Mouse (Mus musculus) kidney, embryonic 14.5 days (tissue): Measurements from ENCODE around the gene Ssna1. TPM values are rescaled to one million over a fixed set of nuclear protein-coding genes. Genes with fewer than 3 reads are reported as not detected.
"Not testable (repeated sequence)": the region's sequence is repeated elsewhere in the genome, so short reads cannot be mapped to it uniquely, and the experiment has no call there.

ENCODE experiments used
- ATAC-seq: fragments of 200-750 bp; cut with Nextera tagmentation; 2 replicates; pipeline ENCODE4 v1.8.0; 2017; ENCODE audit warnings: moderate number of reproducible peaks, mild to moderate bottlenecking, moderate TSS enrichment, moderate library complexity; ENCODE audit not compliant: low FRiP score, low TSS enrichment
- H3K27ac ChIP-seq: fragments of 300-500 bp; sonication (generic); 2 replicates; pipeline ENCODE4 v1.5.1; 2014; ENCODE audit warnings: low read depth, mild to moderate bottlenecking, low read length, moderate library complexity, mixed read lengths
- H3K27me3 ChIP-seq: fragments of 300-500 bp; sonication (generic); 2 replicates; pipeline ENCODE4 v1.6.1; 2014; ENCODE audit warnings: mild to moderate bottlenecking, low read length; ENCODE audit not compliant: control insufficient read depth, insufficient read depth
- H3K36me3 ChIP-seq: fragments of 300-500 bp; sonication (generic); 2 replicates; pipeline ENCODE4 v1.6.1; 2014; ENCODE audit warnings: low read length, mixed read lengths; ENCODE audit not compliant: control insufficient read depth, insufficient read depth
- H3K4me1 ChIP-seq: fragments of 300-500 bp; sonication (generic); 2 replicates; pipeline ENCODE4 v1.6.1; 2014; ENCODE audit warnings: low read length, mixed read lengths; ENCODE audit not compliant: control insufficient read depth, insufficient read depth
- H3K4me2 ChIP-seq: fragments of 300-500 bp; sonication (generic); replicated peaks from 2 replicates; pipeline ENCODE4 v1.6.1; 2014; ENCODE audit warnings: low read depth, mild to moderate bottlenecking, low read length
- H3K4me3 ChIP-seq: fragments of 300-500 bp; sonication (generic); 2 replicates; pipeline ENCODE4 v1.5.1; 2014; ENCODE audit warnings: mild to moderate bottlenecking, low read length
- H3K9ac ChIP-seq: fragments of 300-500 bp; sonication (generic); 2 replicates; pipeline ENCODE4 v1.6.1; 2014; ENCODE audit warnings: low read depth, mild to moderate bottlenecking, low read length, moderate library complexity
- H3K9me3 ChIP-seq: fragments of 300-500 bp; sonication (generic); 2 replicates; pipeline ENCODE4 v1.6.1; 2016; ENCODE audit warnings: low read length; ENCODE audit not compliant: control insufficient read depth
- WGBS: fragments of 180-500 bp; shearing (Covaris S2); extraction: QIAGEN DNeasy Blood & Tissue Kit; methylation state at CpG from one replicate; pipeline ENCODE4 v1.1.7; 2014; 5-methylcytosine and 5-hydroxymethylcytosine counted together
- polyA plus RNA-seq: library from polyadenylated mRNA; unstranded; fragments of >200 nt; fragmentation: Nextera tagmentation; extraction: Ambion mirVana; gene quantifications from 2 replicates; pipeline ENCODE4 v1.2.1, GENCODE M21; 2014

Gene Ssna1
- polyA plus RNA-seq, 1 experiment from 2014 or later: 212 TPM

GRCm38 (mm10) chr2:25256443-25257109 is 15.7 kb downstream of the Ssna1 start:
- H3K4me2 ChIP-seq: peak overlapping the region; percentile 95
- H3K27me3 ChIP-seq, H3K9me3 ChIP-seq, H3K36me3 ChIP-seq, H3K27ac ChIP-seq, ATAC-seq: not testable (repeated sequence)
- peaks cover 12% of the 10 kb centered on the region for H3K4me1 ChIP-seq
- H3K9ac ChIP-seq: peak overlapping the region; percentile 73; the same call in 1 of the 2 replicates
- peak overlapping the region; percentile 87 for H3K4me3 ChIP-seq
- WGBS: 61% methylated on average over 10 of the region's 12 CpGs

GRCm38 (mm10) chr2:25255284-25255779 is 16.9 kb downstream of the Ssna1 start, which contains the start of gene Tmem203:
TSS of gene Tmem203 (plus strand) at chr2:25255439.
- Histone ChIP-seq H3K27ac (peak within 1 kb of the TSS; percentile 63), H3K9ac (peak within 1 kb of the TSS; percentile 73), H3K27me3 (no peaks in the 10 kb centered on the region), H3K9me3 (no peaks in the 10 kb centered on the region), H3K36me3 (peaks cover 19% of the 10 kb centered on the region), H3K4me1 (peaks cover 12% of the 10 kb centered on the region), H3K4me2 (peak within 1 kb of the TSS; percentile 95), H3K4me3 (peak within 1 kb of the TSS; percentile 87)
- ATAC-seq: peak; percentile 92
- under 1% methylated on average over 39 of the region's 39 CpGs for WGBS

GRCm38 (mm10) chr2:25252331-25252730 is 19.9 kb downstream of the Ssna1 start:
- H3K4me1 ChIP-seq: peaks cover 12% of the 10 kb centered on the region
- 97% methylated on average over 1 of the region's 1 CpGs for WGBS
- peaks cover 45% of the 10 kb centered on the region for H3K36me3 ChIP-seq
- ATAC-seq: no peak
- H3K27ac ChIP-seq: no peak overlapping the region
- H3K9ac ChIP-seq: no peak overlapping the region
- H3K27me3 ChIP-seq: no peaks in the 10 kb centered on the region
- H3K4me2 ChIP-seq: no peak overlapping the region
- no peak overlapping the region for H3K4me3 ChIP-seq
- no peaks in the 10 kb centered on the region for H3K9me3 ChIP-seq

GRCm38 (mm10) chr2:25246183-25247072 is 25.8 kb downstream of the Ssna1 start, which contains the start of gene AL732309.1:
TSS of gene AL732309.1 (minus strand) at chr2:25246863.
- 88% methylated on average over 10 of the region's 10 CpGs for WGBS
- peaks cover 50% of the 10 kb centered on the region for H3K36me3 ChIP-seq
- ATAC-seq: no peak

GRCm38 (mm10) chr2:25244144-25244543 is 28.1 kb downstream of the Ssna1 start:
- H3K4me2 ChIP-seq: no peak overlapping the region
- no peak overlapping the region for H3K9ac ChIP-seq
- 91% methylated on average over 4 of the region's 4 CpGs for WGBS
- no peak overlapping the region for H3K27ac ChIP-seq
- H3K36me3 ChIP-seq: peaks cover 30% of the 10 kb centered on the region
- H3K4me3 ChIP-seq: no peak overlapping the region
- no peaks in the 10 kb centered on the region for H3K9me3 ChIP-seq
- ATAC-seq: no peak
- peaks cover 12% of the 10 kb centered on the region; the same call in 1 of the 2 replicates for H3K4me1 ChIP-seq
- peaks cover 10% of the 10 kb centered on the region; the same call in 1 of the 2 replicates for H3K27me3 ChIP-seq

More at GRCm38 (mm10) chr2:25246183-25247072, 25.8 kb downstream of the Ssna1 start, which contains the start of gene AL732309.1:
- no peaks in the 10 kb centered on the region for H3K9me3 ChIP-seq
- H3K4me1 ChIP-seq: peaks cover 7% of the 10 kb centered on the region; the same call in 1 of the 2 replicates
- H3K9ac ChIP-seq: no peak within 1 kb of the TSS
- H3K27me3 ChIP-seq: peaks cover 10% of the 10 kb centered on the region; the same call in 1 of the 2 replicates
- H3K4me3 ChIP-seq: no peak within 1 kb of the TSS
- no peak within 1 kb of the TSS for H3K4me2 ChIP-seq
- H3K27ac ChIP-seq: no peak within 1 kb of the TSS

GRCm38 (mm10) chr2:25243342-25243741 is 28.9 kb downstream of the Ssna1 start:
- Histone ChIP-seq H3K9me3 (no peaks in the 10 kb centered on the region), H3K36me3 (peaks cover 22% of the 10 kb centered on the region), H3K4me3 (no peak overlapping the region), H3K9ac (no peak overlapping the region), H3K27ac (no peak overlapping the region), H3K27me3 (peaks cover 10% of the 10 kb centered on the region; the same call in 1 of the 2 replicates), H3K4me2 (no peak overlapping the region), H3K4me1 (peaks cover 12% of the 10 kb centered on the region; the same call in 1 of the 2 replicates)
- ATAC-seq: no peak
- 69% methylated on average over 8 of the region's 8 CpGs for WGBS

- WGBS: 1% methylated on average over 45 of the region's 59 CpGs
- Histone ChIP-seq H3K4me3 (peak within 1 kb of the TSS; percentile 53), H3K27ac (peak within 1 kb of the TSS; percentile 8; the same call in 1 of the 2 replicates), H3K4me2 (peak within 1 kb of the TSS; percentile 93), H3K9me3 (no peaks in the 10 kb centered on the region), H3K9ac (peak within 1 kb of the TSS; percentile 67), H3K4me1 (peaks cover 12% of the 10 kb centered on the region; the same call in 1 of the 2 replicates), H3K36me3 (peaks cover 12% of the 10 kb centered on the region), H3K27me3 (peaks cover 10% of the 10 kb centered on the region; the same call in 1 of the 2 replicates)
- ATAC-seq: no peak
These were observed 30.1 kb downstream of the Ssna1 start, which contains the start of the genes Rnf208 and Cysrt1 for GRCm38 (mm10) chr2:25242101-25242506. TSS of gene Rnf208 (plus strand) at chr2:25242255. TSS of gene Cysrt1 (minus strand) at chr2:25242452.

- 8% methylated on average over 6 of the region's 6 CpGs for WGBS
- Histone ChIP-seq H3K27ac (no peak overlapping the region), H3K9me3 (no peaks in the 10 kb centered on the region), H3K4me3 (peak overlapping the region; percentile 53; the same call in 1 of the 2 replicates), H3K9ac (no peak overlapping the region), H3K4me2 (peak overlapping the region; percentile 93), H3K36me3 (peaks cover 7% of the 10 kb centered on the region; the same call in 1 of the 2 replicates), H3K4me1 (peaks cover 12% of the 10 kb centered on the region; the same call in 1 of the 2 replicates), H3K27me3 (peaks cover 10% of the 10 kb centered on the region; the same call in 1 of the 2 replicates)
- peak; percentile 3; the same call in 1 of the 2 replicates for ATAC-seq
These were observed 30.8 kb downstream of the Ssna1 start for GRCm38 (mm10) chr2:25241438-25241775.
